Mouse (Mus musculus): ENCODE data around the gene Slc6a2.

DNA sequence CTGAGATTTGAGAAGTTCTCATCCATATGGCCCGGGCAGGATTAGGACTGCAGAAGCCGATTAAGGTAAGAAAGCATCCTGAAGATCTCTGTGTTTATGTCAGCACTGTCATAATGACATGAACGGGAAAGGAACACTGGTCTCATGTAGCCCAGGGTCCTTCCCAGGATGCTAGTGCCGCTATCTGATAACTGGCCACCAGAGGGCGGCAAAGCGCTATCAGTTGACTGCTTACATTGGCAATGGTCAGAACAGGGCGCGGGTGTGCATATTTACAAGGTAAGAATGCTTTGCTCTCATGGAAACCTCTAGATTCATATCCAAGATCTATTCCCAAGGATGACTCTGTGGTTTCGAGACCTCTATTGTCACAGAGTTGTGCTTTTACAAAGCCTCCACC is 51.6 kb downstream of the Slc6a2 start:
- TF ChIP-seq CTCF (IDR thresholded peaks at IDR 0.05; ENCODE audit: extremely low read depth, insufficient read length, insufficient replicate concordance, low read depth, low read length): peak; percentile 86; the same call in 1 of the 2 replicates
- no peak for TF ChIP-seq POLR2A (IDR thresholded peaks at IDR 0.05; ENCODE audit: low read depth, low read length)

All from small intestine, adult 2 months (tissue).